Comparison of ENCODE assay signal across 13 mouse cellular contexts in the genomic region with DNA sequence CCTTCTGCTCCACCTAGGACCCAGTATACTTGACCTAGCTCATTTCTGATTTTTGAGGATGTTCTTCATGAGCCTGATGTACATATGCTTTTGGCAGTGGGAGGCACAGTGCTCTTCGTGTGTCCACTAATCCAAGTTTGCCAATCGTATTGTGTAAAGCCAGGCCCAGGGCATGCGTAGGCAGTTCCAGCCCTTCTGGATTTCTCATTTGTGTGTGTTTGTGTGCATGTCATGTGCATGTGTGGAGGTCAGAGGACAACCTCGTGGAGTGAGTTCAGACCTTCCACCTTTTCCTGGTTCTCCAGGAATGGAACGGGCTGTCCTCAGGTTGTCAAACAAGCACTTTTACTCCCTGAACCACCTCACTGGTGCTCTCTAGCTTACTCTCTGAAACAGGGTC.
"Had no signal": no experiment of that assay in that cellular context is flagged by ENCODE, and none has a peak within 500 bp of the region (broad histone marks: within the 10 kb centered on the region; RNA-seq: fewer than 3 reads in every experiment).

No protein-coding gene starts in this region.

- H3K36me3 ChIP-seq: liver, embryonic 15.5 days; midbrain, embryonic 12.5 days; midbrain, embryonic 15.5 days; neural tube, embryonic 12.5 days had no signal

- H3K4me2 ChIP-seq: liver, embryonic 15.5 days; lung, embryonic 14.5 days; midbrain, embryonic 12.5 days; midbrain, embryonic 15.5 days; neural tube, embryonic 12.5 days had no signal

- H3K9me3 ChIP-seq: liver, embryonic 15.5 days; midbrain, embryonic 12.5 days; midbrain, embryonic 15.5 days; neural tube, embryonic 12.5 days had no signal

- DNase-seq: lung, adult 18-20 months; lung, embryonic 14.5 days; lung, postnatal 10 days; lung, postnatal 4 days; right cerebral cortex, postnatal 14 days; spleen, adult 18-20 months; thymus, adult 2 months; thymus, postnatal 25 days; thymus, postnatal 4 days had no signal

- ATAC-seq: midbrain, embryonic 15.5 days had no signal

- H3K27ac ChIP-seq: liver, embryonic 15.5 days; midbrain, embryonic 12.5 days; midbrain, embryonic 15.5 days; neural tube, embryonic 12.5 days had no signal

- H3K4me3 ChIP-seq: liver, embryonic 15.5 days; midbrain, embryonic 12.5 days; midbrain, embryonic 15.5 days; neural tube, embryonic 12.5 days had no signal

- H3K9ac ChIP-seq: liver, embryonic 15.5 days; lung, embryonic 14.5 days; midbrain, embryonic 12.5 days; midbrain, embryonic 15.5 days; neural tube, embryonic 12.5 days had no signal

- H3K27me3 ChIP-seq: liver, embryonic 15.5 days; midbrain, embryonic 12.5 days; midbrain, embryonic 15.5 days; neural tube, embryonic 12.5 days had no signal

- H3K4me1 ChIP-seq: liver, embryonic 15.5 days had no signal
